Mouse (Mus musculus): ENCODE data around the gene Mgat4a. TPM values are rescaled to one million over a fixed set of nuclear protein-coding genes. Genes with fewer than 3 reads are reported as not detected.

Mgat4a gene
- total and polyA plus RNA-seq, 3 experiments: 2.7 to 2.8 TPM; not detected in 1

DNA sequence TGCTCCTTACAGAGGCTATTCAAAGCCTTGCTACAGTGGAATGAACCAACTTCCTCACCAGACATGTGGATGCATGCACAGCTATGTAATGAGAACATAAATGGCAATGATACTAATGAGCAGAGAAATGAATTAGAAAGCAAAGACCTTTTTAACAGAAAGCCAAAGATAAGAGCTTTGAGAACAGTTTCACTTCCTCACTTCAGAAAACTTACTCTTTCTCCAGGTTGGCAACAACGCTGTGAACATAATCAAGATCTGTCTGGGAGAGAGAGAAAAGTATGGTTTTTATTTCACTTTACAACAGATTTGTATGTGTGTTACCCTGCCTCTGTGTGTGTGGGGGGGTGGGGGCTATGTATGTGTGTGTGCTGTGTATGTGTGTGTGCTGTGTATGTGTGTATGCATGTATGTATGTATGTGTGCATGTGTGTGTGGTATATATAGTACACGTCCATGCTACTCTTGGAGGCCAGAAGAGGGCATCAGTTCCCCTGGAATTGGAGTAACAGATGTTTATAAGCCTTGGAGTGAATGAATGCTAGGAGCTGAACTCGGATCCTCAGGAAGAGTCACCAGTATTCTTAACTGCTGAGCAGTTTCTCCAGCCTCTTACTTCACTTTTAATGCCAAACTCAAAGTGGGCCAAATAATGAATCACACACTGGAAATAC is 74.4 kb downstream of the Mgat4a start (continued):
- TF ChIP-seq EP300 (IDR thresholded peaks at IDR 0.05; ENCODE audit: low read depth in 1 of 2, low read length in 2 of 2): peak; percentile 48; a peak in 2 of 4 replicates
- no peak for TF ChIP-seq TAL1 (IDR thresholded peaks at IDR 0.05; ENCODE audit: low read length)
- peak; percentile 49 for TF ChIP-seq ZC3H11A (IDR thresholded peaks at IDR 0.05; ENCODE audit: low read depth, low read length)
- TF ChIP-seq MYB (IDR thresholded peaks at IDR 0.05; ENCODE audit: low read depth, low read length): no peak
- TF ChIP-seq POLR2A (IDR thresholded peaks at IDR 0.05; ENCODE audit: control insufficient read depth in 1 of 2, insufficient read depth in 1 of 2, low read depth in 1 of 2, low read length in 2 of 2, poor library complexity in 1 of 2): no peak
- TF ChIP-seq KAT2A (conservative IDR thresholded peaks at IDR 0.05; ENCODE audit: low read depth, low read length): no peak
- TF ChIP-seq POLR2AphosphoS2 (IDR thresholded peaks at IDR 0.05; ENCODE audit: low read length): no peak
- no peak for TF ChIP-seq MAZ (IDR thresholded peaks at IDR 0.05; ENCODE audit: low read depth, low read length)
- no peak for TF ChIP-seq E2F4 (IDR thresholded peaks at IDR 0.05; ENCODE audit: borderline replicate concordance, low read depth, low read length)
- TF ChIP-seq GATA1 (IDR thresholded peaks at IDR 0.05; ENCODE audit: low read depth, low read length): peak; percentile 66
- peak; percentile 78 for TF ChIP-seq MXI1 (IDR thresholded peaks at IDR 0.05; ENCODE audit: low read depth, low read length)
- no peak for TF ChIP-seq TCF12 (IDR thresholded peaks at IDR 0.05; ENCODE audit: low read depth, low read length)

GRCm38 (mm10) chr1:37464878-37465452 is 75.9 kb downstream of the Mgat4a start:
- no peaks in the 10 kb centered on the region for H3K9me3 ChIP-seq (replicated peaks; ENCODE audit: insufficient read depth, low read length)
- TF ChIP-seq MAZ (IDR thresholded peaks at IDR 0.05; ENCODE audit: low read depth, low read length): no peak
- no peak for TF ChIP-seq MAX (IDR thresholded peaks at IDR 0.05; ENCODE audit: low read length)
- TF ChIP-seq TBP (IDR thresholded peaks at IDR 0.05; ENCODE audit: low read depth, low read length): peak; percentile 96
- peak; percentile 39; the same call in 1 of the 2 replicates for TF ChIP-seq NELFE (IDR thresholded peaks at IDR 0.05; ENCODE audit: low read depth, low read length)
- TF ChIP-seq ETS1 (IDR thresholded peaks at IDR 0.05; ENCODE audit: low read depth, low read length): peak; percentile 10; the same call in 1 of the 2 replicates
- TF ChIP-seq POLR2AphosphoS2 (IDR thresholded peaks at IDR 0.05; ENCODE audit: low read length): peak; percentile 58; the same call in 1 of the 2 replicates
- TF ChIP-seq KAT2A (conservative IDR thresholded peaks at IDR 0.05; ENCODE audit: low read depth, low read length): no peak
- TF ChIP-seq ZMIZ1 (IDR thresholded peaks at IDR 0.05; ENCODE audit: low read depth, low read length): peak; percentile 93
- peak in 1 of 2 experiments; percentile 64; a peak in 1 of 4 replicates for TF ChIP-seq POLR2A (IDR thresholded peaks at IDR 0.05; ENCODE audit: control insufficient read depth in 1 of 2, insufficient read depth in 1 of 2, low read depth in 1 of 2, low read length in 2 of 2, poor library complexity in 1 of 2)
- TF ChIP-seq EP300 (IDR thresholded peaks at IDR 0.05; ENCODE audit: low read depth in 1 of 2, low read length in 2 of 2): no peak
- DNase-seq (ENCODE audit: low read depth, low spot score): peak; percentile 72
- no peaks in the 10 kb centered on the region for H3K27me3 ChIP-seq (ENCODE audit: control insufficient read depth in 1 of 2, insufficient read depth in 2 of 2, low read length in 2 of 2)
- H3K79me2 ChIP-seq (ENCODE audit: control insufficient read depth, insufficient read depth, low read length, poor library complexity): no peaks in the 10 kb centered on the region
- no peak overlapping the region for H3K9ac ChIP-seq (ENCODE audit: control insufficient read depth, low read depth, low read length, poor library complexity, severe bottlenecking)
- peak overlapping the region; percentile 31; the same call in 1 of the 2 replicates for H3K27ac ChIP-seq (ENCODE audit: control insufficient read depth, low read depth, low read length)
- peaks cover 8 to 12% of the 10 kb centered on the region in 2 experiments for H3K4me1 ChIP-seq (ENCODE audit: control insufficient read depth in 1 of 2, insufficient read depth in 2 of 2, low read length in 2 of 2)
- H3K4me3 ChIP-seq (ENCODE audit: control insufficient read depth in 1 of 2, insufficient read depth in 1 of 2, low read depth in 2 of 2, low read length in 2 of 2): no peak overlapping the region
- peaks cover 0 to 8% of the 10 kb centered on the region in 2 experiments; a peak in 2 of 4 replicates for H3K36me3 ChIP-seq (ENCODE audit: control insufficient read depth in 1 of 2, insufficient read depth in 2 of 2, low read length in 2 of 2)

Data from MEL (cell line).